Mouse (Mus musculus): ENCODE measurements around the gene Gucd1. TPM values are rescaled to one million over a fixed set of nuclear protein-coding genes. Genes with fewer than 3 reads are reported as not detected.

Gucd1 gene
- polyA plus RNA-seq, 1 experiment = 87.2 TPM

GRCm38 (mm10) chr10:75521643-75522042, 3.9 kb upstream of the Gucd1 start:
- Histone ChIP-seq H3K4me1 (ENCODE audit: control insufficient read depth, insufficient read depth, insufficient read length) (no peaks in the 10 kb centered on the region; the same call in 1 of the 2 replicates), H3K4me3 (ENCODE audit: extremely low read depth, insufficient read depth, insufficient read length) (no peak overlapping the region), H3K27ac (ENCODE audit: insufficient read depth, low read length) (no peak overlapping the region), H3K27me3 (ENCODE audit: control insufficient read depth, insufficient read depth, low read length) (no peaks in the 10 kb centered on the region), H3K36me3 (ENCODE audit: control insufficient read depth, insufficient read depth, low read length) (peaks cover 18% of the 10 kb centered on the region)
- TF ChIP-seq CTCF (IDR thresholded peaks at IDR 0.05; ENCODE audit: extremely low read depth, insufficient read depth, insufficient read length, insufficient replicate concordance) = no peak
- TF ChIP-seq POLR2A (IDR thresholded peaks at IDR 0.05; ENCODE audit: low read depth, low read length) = no peak
- WGBS = 93% methylated on average over 4 of the region's 4 CpGs
- DNase-seq (ENCODE audit: low read depth in 1 of 2, low spot score in 2 of 2) = no peak

DNA sequence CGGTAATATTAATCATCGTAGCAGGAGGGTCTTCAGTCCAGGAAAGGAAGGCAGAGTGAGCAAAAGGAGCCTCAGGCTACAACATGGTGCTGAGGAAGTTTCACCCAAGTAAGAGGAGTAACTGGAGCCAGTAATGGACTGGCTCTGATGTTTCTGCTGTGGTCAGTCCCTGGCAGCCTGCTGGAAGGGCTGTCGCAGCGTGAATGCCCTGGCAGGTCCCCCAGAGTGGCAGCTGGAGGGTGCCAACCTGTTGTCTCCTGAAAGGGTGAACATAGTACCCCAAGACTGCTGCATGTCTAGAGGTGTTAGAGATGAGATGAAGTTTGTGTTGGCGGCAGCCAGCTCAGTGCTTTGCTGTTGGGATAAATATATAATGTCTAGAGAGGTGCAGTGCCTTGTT, 2.8 kb upstream of the Gucd1 start:
- 92% methylated on average over 5 of the region's 5 CpGs for WGBS
- DNase-seq (ENCODE audit: low read depth in 1 of 2, low spot score in 2 of 2) = no peak
- peaks cover 5% of the 10 kb centered on the region; the same call in 1 of the 2 replicates for H3K4me1 ChIP-seq (ENCODE audit: control insufficient read depth, insufficient read depth, insufficient read length)
- H3K27me3 ChIP-seq (ENCODE audit: control insufficient read depth, insufficient read depth, low read length) = no peaks in the 10 kb centered on the region
- peaks cover 13% of the 10 kb centered on the region for H3K36me3 ChIP-seq (ENCODE audit: control insufficient read depth, insufficient read depth, low read length)
- H3K4me3 ChIP-seq (ENCODE audit: extremely low read depth, insufficient read depth, insufficient read length) = no peak overlapping the region
- H3K27ac ChIP-seq (ENCODE audit: insufficient read depth, low read length) = no peak overlapping the region
- TF ChIP-seq POLR2A (IDR thresholded peaks at IDR 0.05; ENCODE audit: low read depth, low read length) = no peak
- TF ChIP-seq CTCF (IDR thresholded peaks at IDR 0.05; ENCODE audit: extremely low read depth, insufficient read depth, insufficient read length, insufficient replicate concordance) = no peak

- peaks cover 8% of the 10 kb centered on the region for H3K36me3 ChIP-seq (ENCODE audit: control insufficient read depth, insufficient read depth, low read length)
- no peaks in the 10 kb centered on the region for H3K27me3 ChIP-seq (ENCODE audit: control insufficient read depth, insufficient read depth, low read length)
- H3K27ac ChIP-seq (ENCODE audit: insufficient read depth, low read length) = peak within 1 kb of the TSS; percentile 97
- TF ChIP-seq CTCF (IDR thresholded peaks at IDR 0.05; ENCODE audit: extremely low read depth, insufficient read depth, insufficient read length, insufficient replicate concordance) (no peak), POLR2A (IDR thresholded peaks at IDR 0.05; ENCODE audit: low read depth, low read length) (peak; percentile 76)
- 1% methylated on average over 43 of the region's 52 CpGs for WGBS
- peak within 1 kb of the TSS; percentile 88 for H3K4me3 ChIP-seq (ENCODE audit: extremely low read depth, insufficient read depth, insufficient read length)
- DNase-seq (ENCODE audit: low read depth in 1 of 2, low spot score in 2 of 2) = peak; percentile 93 to 96
- peaks cover 18% of the 10 kb centered on the region; the same call in 1 of the 2 replicates for H3K4me1 ChIP-seq (ENCODE audit: control insufficient read depth, insufficient read depth, insufficient read length)
Measured at GRCm38 (mm10) chr10:75517073-75517757, 557 bp downstream of the Gucd1 start, which contains the start of gene Snrpd3. Gene Snrpd3 (plus strand): TSS chr10:75517551.

- Histone ChIP-seq H3K27ac (ENCODE audit: insufficient read depth, low read length) (peak overlapping the region; percentile 96), H3K4me3 (ENCODE audit: extremely low read depth, insufficient read depth, insufficient read length) (peak overlapping the region; percentile 81), H3K36me3 (ENCODE audit: control insufficient read depth, insufficient read depth, low read length) (peaks cover 9% of the 10 kb centered on the region), H3K4me1 (ENCODE audit: control insufficient read depth, insufficient read depth, insufficient read length) (peaks cover 18% of the 10 kb centered on the region; the same call in 1 of the 2 replicates), H3K27me3 (ENCODE audit: control insufficient read depth, insufficient read depth, low read length) (no peaks in the 10 kb centered on the region)
- DNase-seq (ENCODE audit: low read depth in 1 of 2, low spot score in 2 of 2) = no peak
- TF ChIP-seq CTCF (IDR thresholded peaks at IDR 0.05; ENCODE audit: extremely low read depth, insufficient read depth, insufficient read length, insufficient replicate concordance) (no peak), POLR2A (IDR thresholded peaks at IDR 0.05; ENCODE audit: low read depth, low read length) (no peak)
- WGBS = 2% methylated on average over 12 of the region's 12 CpGs
Measured at GRCm38 (mm10) chr10:75516724-75517072, 1.1 kb downstream of the Gucd1 start.

DNA sequence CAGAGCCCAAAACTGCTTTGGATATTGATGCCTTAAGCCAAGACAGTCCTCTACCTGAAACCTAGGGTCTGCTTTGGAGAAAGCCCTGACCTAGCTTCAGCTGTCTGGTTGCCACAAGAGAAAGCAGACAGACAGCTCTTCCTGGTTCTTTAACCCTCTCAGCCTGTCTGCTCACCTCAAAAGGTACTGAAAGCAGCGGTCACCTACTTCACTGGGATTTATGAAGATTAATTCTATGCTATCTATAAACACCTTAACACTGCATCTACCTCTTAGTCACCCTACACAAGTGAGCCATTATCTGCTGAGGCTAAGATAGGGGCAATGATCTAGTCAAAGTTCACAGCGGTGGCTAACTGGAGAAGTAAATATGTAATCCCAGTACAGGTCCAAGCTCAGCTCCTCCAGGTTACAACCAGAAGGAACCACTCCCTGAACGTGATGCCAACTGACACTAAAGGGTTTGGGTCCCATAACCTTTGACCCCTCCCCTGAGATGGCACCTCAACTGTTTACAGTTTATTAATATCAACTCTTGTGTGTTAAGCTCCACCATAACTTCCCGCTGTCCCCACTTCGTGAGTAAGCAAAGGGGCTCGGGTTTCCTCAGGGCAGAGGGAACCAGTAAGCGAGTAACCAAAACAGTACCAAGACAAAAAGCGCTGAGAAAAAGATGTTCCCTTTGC, 1.6 kb downstream of the Gucd1 start:
- 20% methylated on average over 8 of the region's 8 CpGs for WGBS
- no peaks in the 10 kb centered on the region for H3K27me3 ChIP-seq (ENCODE audit: control insufficient read depth, insufficient read depth, low read length)
- H3K4me3 ChIP-seq (ENCODE audit: extremely low read depth, insufficient read depth, insufficient read length) = peak overlapping the region; percentile 81
- H3K27ac ChIP-seq (ENCODE audit: insufficient read depth, low read length) = peak overlapping the region; percentile 96
- TF ChIP-seq CTCF (IDR thresholded peaks at IDR 0.05; ENCODE audit: extremely low read depth, insufficient read depth, insufficient read length, insufficient replicate concordance) = no peak
- TF ChIP-seq POLR2A (IDR thresholded peaks at IDR 0.05; ENCODE audit: low read depth, low read length) = no peak
- H3K4me1 ChIP-seq (ENCODE audit: control insufficient read depth, insufficient read depth, insufficient read length) = peaks cover 18% of the 10 kb centered on the region; the same call in 1 of the 2 replicates
- no peak for DNase-seq (ENCODE audit: low read depth in 1 of 2, low spot score in 2 of 2)
- peaks cover 14% of the 10 kb centered on the region for H3K36me3 ChIP-seq (ENCODE audit: control insufficient read depth, insufficient read depth, low read length)

GRCm38 (mm10) chr10:75515216-75516037, 2.3 kb downstream of the Gucd1 start:
- 57% methylated on average over 4 of the region's 4 CpGs for WGBS
- TF ChIP-seq POLR2A (IDR thresholded peaks at IDR 0.05; ENCODE audit: low read depth, low read length) (no peak), CTCF (IDR thresholded peaks at IDR 0.05; ENCODE audit: extremely low read depth, insufficient read depth, insufficient read length, insufficient replicate concordance) (no peak)
- H3K27ac ChIP-seq (ENCODE audit: insufficient read depth, low read length) = peak overlapping the region; percentile 96
- DNase-seq (ENCODE audit: low read depth in 1 of 2, low spot score in 2 of 2) = peak in 1 of 2 experiments; percentile 45
- H3K27me3 ChIP-seq (ENCODE audit: control insufficient read depth, insufficient read depth, low read length) = no peaks in the 10 kb centered on the region
- H3K4me1 ChIP-seq (ENCODE audit: control insufficient read depth, insufficient read depth, insufficient read length) = peaks cover 18% of the 10 kb centered on the region; the same call in 1 of the 2 replicates
- peaks cover 15% of the 10 kb centered on the region for H3K36me3 ChIP-seq (ENCODE audit: control insufficient read depth, insufficient read depth, low read length)
- peak overlapping the region; percentile 34 for H3K4me3 ChIP-seq (ENCODE audit: extremely low read depth, insufficient read depth, insufficient read length)
